Mouse (Mus musculus) midbrain, embryonic 13.5 days (tissue): ENCODE measurements around the gene Atr. TPM values are rescaled to one million over a fixed set of nuclear protein-coding genes. Genes with fewer than 3 reads are reported as not detected.
A peak's percentile ranks its signal among the peaks of the same experiment; 100 is the strongest.
"Not testable (repeated sequence)": the region's sequence is repeated elsewhere in the genome, so short reads cannot be mapped to it uniquely, and the experiment has no call there.

ENCODE experiments used
- ATAC-seq: fragments of 200-750 bp; cut with Nextera tagmentation; 2 replicates; pipeline ENCODE4 v1.8.0; 2017; ENCODE audit warnings: mild to moderate bottlenecking, moderate TSS enrichment, moderate library complexity
- H3K27ac ChIP-seq: fragments of 300-500 bp; sonication (generic); 2 replicates; pipeline ENCODE4 v1.5.1; 2015; ENCODE audit warnings: inconsistent platforms, mild to moderate bottlenecking, moderate library complexity
- H3K27me3 ChIP-seq: fragments of 300-500 bp; sonication (generic); 2 replicates; pipeline ENCODE4 v1.6.1; 2015; ENCODE audit warnings: mild to moderate bottlenecking, inconsistent platforms
- H3K36me3 ChIP-seq: fragments of 300-500 bp; sonication (generic); 2 replicates; pipeline ENCODE4 v1.6.1; 2015; ENCODE audit warnings: mild to moderate bottlenecking, inconsistent platforms
- H3K4me1 ChIP-seq: fragments of 300-500 bp; sonication (generic); replicated peaks from 2 replicates; pipeline ENCODE4 v1.6.1; 2015; ENCODE audit warnings: inconsistent platforms
- H3K4me2 ChIP-seq: fragments of 300-500 bp; sonication (generic); replicated peaks from 2 replicates; pipeline ENCODE4 v1.6.1; 2015; ENCODE audit warnings: moderate library complexity, mild to moderate bottlenecking, inconsistent platforms
- H3K4me3 ChIP-seq: fragments of 300-500 bp; sonication (generic); replicated peaks from 2 replicates; pipeline ENCODE4 v1.5.1; 2015; ENCODE audit warnings: mild to moderate bottlenecking, inconsistent platforms
- H3K9ac ChIP-seq: fragments of 300-500 bp; sonication (generic); replicated peaks from 2 replicates; pipeline ENCODE4 v1.6.1; 2015; ENCODE audit warnings: mild to moderate bottlenecking, inconsistent platforms
- H3K9me3 ChIP-seq: fragments of 300-500 bp; sonication (generic); 2 replicates; pipeline ENCODE4 v1.6.1; 2016; ENCODE audit warnings: mild to moderate bottlenecking, inconsistent platforms
- WGBS: fragments of 180-500 bp; shearing (Covaris S2); methylation state at CpG from one replicate; pipeline ENCODE4 v1.1.7; 2015; 5-methylcytosine and 5-hydroxymethylcytosine counted together
- polyA plus RNA-seq: library from polyadenylated mRNA; unstranded; fragments of >200 nt; fragmentation: Nextera tagmentation; extraction: Ambion mirVana; gene quantifications from 2 replicates; pipeline ENCODE4 v1.2.1, GENCODE M21; 2015

Gene Atr
- polyA plus RNA-seq, 1 experiment from 2014 or later, result 16.2 TPM

GRCm38 (mm10) chr9:95954585-95955461 is 97.4 kb downstream of the Atr start, which contains the start of gene Xrn1:
Xrn1 (plus strand) TSS chr9:95954760.
- no peaks in the 10 kb centered on the region for H3K9me3 ChIP-seq
- H3K4me2 ChIP-seq, result peak within 1 kb of the TSS; percentile 79
- peak within 1 kb of the TSS; percentile 82 for H3K27ac ChIP-seq
- peaks cover 8% of the 10 kb centered on the region for H3K4me1 ChIP-seq
- H3K36me3 ChIP-seq, result peaks cover 15% of the 10 kb centered on the region
- peak; percentile 100 for ATAC-seq
- H3K9ac ChIP-seq, result peak within 1 kb of the TSS; percentile 91
- H3K4me3 ChIP-seq, result peak within 1 kb of the TSS; percentile 80
- no peaks in the 10 kb centered on the region for H3K27me3 ChIP-seq
- under 1% methylated on average over 57 of the region's 57 CpGs for WGBS

GRCm38 (mm10) chr9:95957611-95958010 is 100.2 kb downstream of the Atr start:
- no peak overlapping the region for H3K9ac ChIP-seq
- 93% methylated on average over 2 of the region's 2 CpGs for WGBS
- no peak overlapping the region for H3K4me2 ChIP-seq
- no peak overlapping the region for H3K4me3 ChIP-seq
- peaks cover 10% of the 10 kb centered on the region for H3K36me3 ChIP-seq
- no peak for ATAC-seq
- H3K9me3 ChIP-seq, result no peaks in the 10 kb centered on the region
- H3K27me3 ChIP-seq, result no peaks in the 10 kb centered on the region
- H3K27ac ChIP-seq, result no peak overlapping the region
- peaks cover 8% of the 10 kb centered on the region for H3K4me1 ChIP-seq

- H3K4me1 ChIP-seq, result peaks cover 8% of the 10 kb centered on the region
- no peak for ATAC-seq
- no peaks in the 10 kb centered on the region for H3K27me3 ChIP-seq
- 95% methylated on average over 7 of the region's 7 CpGs for WGBS
- H3K9me3 ChIP-seq, result no peaks in the 10 kb centered on the region
- H3K9ac ChIP-seq, result no peak overlapping the region
- no peak overlapping the region for H3K4me2 ChIP-seq
- H3K36me3 ChIP-seq, result peaks cover 10% of the 10 kb centered on the region
- no peak overlapping the region for H3K27ac ChIP-seq
- H3K4me3 ChIP-seq, result no peak overlapping the region
Measured at GRCm38 (mm10) chr9:95958041-95958730, 100.8 kb downstream of the Atr start.

- H3K36me3 ChIP-seq, result peaks cover 10% of the 10 kb centered on the region
Measured at GRCm38 (mm10) chr9:95958731-95959105, 101.3 kb downstream of the Atr start.

GRCm38 (mm10) chr9:95959246-95959645 is 101.8 kb downstream of the Atr start:
- no peak for ATAC-seq
- WGBS, result 86% methylated on average over 6 of the region's 6 CpGs
- H3K4me1 ChIP-seq, result peaks cover 8% of the 10 kb centered on the region
- no peak overlapping the region for H3K4me2 ChIP-seq
- H3K36me3 ChIP-seq, result peaks cover 14% of the 10 kb centered on the region
- no peak overlapping the region for H3K27ac ChIP-seq
- H3K4me3 ChIP-seq, result no peak overlapping the region
- no peaks in the 10 kb centered on the region for H3K9me3 ChIP-seq
- H3K27me3 ChIP-seq, result no peaks in the 10 kb centered on the region
- no peak overlapping the region for H3K9ac ChIP-seq

More at GRCm38 (mm10) chr9:95958731-95959105, 101.3 kb downstream of the Atr start:
- H3K4me1 ChIP-seq, H3K4me2 ChIP-seq, H3K27me3 ChIP-seq, ATAC-seq, H3K4me3 ChIP-seq, H3K27ac ChIP-seq, H3K9me3 ChIP-seq, H3K9ac ChIP-seq: not testable (repeated sequence)
- 94% methylated on average over 2 of the region's 2 CpGs for WGBS

- no peak for ATAC-seq
Measured at GRCm38 (mm10) chr9:95959732-95960428, 102.5 kb downstream of the Atr start.

GRCm38 (mm10) chr9:95961058-95961457 is 103.7 kb downstream of the Atr start:
- Histone ChIP-seq H3K36me3 (peaks cover 31% of the 10 kb centered on the region), H3K4me2 (no peak overlapping the region), H3K4me3 (no peak overlapping the region), H3K4me1 (peaks cover 8% of the 10 kb centered on the region), H3K27me3 (no peaks in the 10 kb centered on the region), H3K9me3 (no peaks in the 10 kb centered on the region), H3K27ac (no peak overlapping the region), H3K9ac (no peak overlapping the region)
- no peak for ATAC-seq

More at GRCm38 (mm10) chr9:95959732-95960428, 102.5 kb downstream of the Atr start:
- H3K4me2 ChIP-seq, result no peak overlapping the region
- peaks cover 8% of the 10 kb centered on the region for H3K4me1 ChIP-seq
- WGBS, result 98% methylated on average over 3 of the region's 3 CpGs
- H3K4me3 ChIP-seq, result no peak overlapping the region
- H3K9ac ChIP-seq, result no peak overlapping the region
- peaks cover 20% of the 10 kb centered on the region for H3K36me3 ChIP-seq
- H3K9me3 ChIP-seq, result no peaks in the 10 kb centered on the region
- H3K27ac ChIP-seq, result no peak overlapping the region
- no peaks in the 10 kb centered on the region for H3K27me3 ChIP-seq

GRCm38 (mm10) chr9:95964037-95964436 is 106.6 kb downstream of the Atr start:
- no peak overlapping the region for H3K27ac ChIP-seq
- 98% methylated on average over 13 of the region's 13 CpGs for WGBS
- no peak for ATAC-seq

GRCm38 (mm10) chr9:95978279-95978678 is 120.9 kb downstream of the Atr start:
- H3K27me3 ChIP-seq, result no peaks in the 10 kb centered on the region
- H3K9ac ChIP-seq, result no peak overlapping the region
- H3K36me3 ChIP-seq, result peaks cover 61% of the 10 kb centered on the region
- whole genome bisulfite sequencing, result 99% methylated on average over 2 of the region's 2 CpGs
- H3K4me2 ChIP-seq, result no peak overlapping the region
- H3K9me3 ChIP-seq, result no peaks in the 10 kb centered on the region
- H3K4me3 ChIP-seq, result no peak overlapping the region
- no peak for ATAC-seq
- H3K4me1 ChIP-seq, result no peaks in the 10 kb centered on the region
- no peak overlapping the region for H3K27ac ChIP-seq

More at GRCm38 (mm10) chr9:95964037-95964436, 106.6 kb downstream of the Atr start:
- Histone ChIP-seq H3K27me3 (no peaks in the 10 kb centered on the region), H3K9me3 (no peaks in the 10 kb centered on the region), H3K4me1 (no peaks in the 10 kb centered on the region), H3K36me3 (peaks cover 36% of the 10 kb centered on the region), H3K9ac (no peak overlapping the region), H3K4me3 (no peak overlapping the region), H3K4me2 (no peak overlapping the region)

GRCm38 (mm10) chr9:95979896-95980295 is 122.5 kb downstream of the Atr start:
- 86% methylated on average over 6 of the region's 6 CpGs for WGBS
- no peaks in the 10 kb centered on the region for H3K27me3 ChIP-seq
- H3K4me1 ChIP-seq, result no peaks in the 10 kb centered on the region
- H3K9me3 ChIP-seq, result no peaks in the 10 kb centered on the region
- H3K4me3 ChIP-seq, result no peak overlapping the region
- no peak for ATAC-seq
- no peak overlapping the region for H3K4me2 ChIP-seq
- no peak overlapping the region for H3K27ac ChIP-seq
- H3K9ac ChIP-seq, result no peak overlapping the region
- H3K36me3 ChIP-seq, result peaks cover 66% of the 10 kb centered on the region

- WGBS, result 99% methylated on average over 2 of the region's 2 CpGs
- Histone ChIP-seq H3K9ac (no peak overlapping the region), H3K4me1 (no peaks in the 10 kb centered on the region), H3K27ac (no peak overlapping the region), H3K9me3 (no peaks in the 10 kb centered on the region), H3K36me3 (peaks cover 56% of the 10 kb centered on the region), H3K4me2 (no peak overlapping the region), H3K27me3 (no peaks in the 10 kb centered on the region), H3K4me3 (no peak overlapping the region)
- ATAC-seq, result no peak
Measured at GRCm38 (mm10) chr9:95992255-95992654, 134.9 kb downstream of the Atr start.
